Mouse (Mus musculus): ENCODE results near the gene Smc1a.

- TF ChIP-seq GATA1 (IDR thresholded peaks at IDR 0.05; ENCODE audit: borderline replicate concordance, low read length) (no peak), FLI1 (IDR thresholded peaks at IDR 0.05; ENCODE audit: low read length) (no peak)
Measured at GRCm38 (mm10) chrX:152019294-152019693, 3.1 kb downstream of the Smc1a start.
